Mouse (Mus musculus): ENCODE data around the gene Gbf1.

Gbf1 gene

DNA sequence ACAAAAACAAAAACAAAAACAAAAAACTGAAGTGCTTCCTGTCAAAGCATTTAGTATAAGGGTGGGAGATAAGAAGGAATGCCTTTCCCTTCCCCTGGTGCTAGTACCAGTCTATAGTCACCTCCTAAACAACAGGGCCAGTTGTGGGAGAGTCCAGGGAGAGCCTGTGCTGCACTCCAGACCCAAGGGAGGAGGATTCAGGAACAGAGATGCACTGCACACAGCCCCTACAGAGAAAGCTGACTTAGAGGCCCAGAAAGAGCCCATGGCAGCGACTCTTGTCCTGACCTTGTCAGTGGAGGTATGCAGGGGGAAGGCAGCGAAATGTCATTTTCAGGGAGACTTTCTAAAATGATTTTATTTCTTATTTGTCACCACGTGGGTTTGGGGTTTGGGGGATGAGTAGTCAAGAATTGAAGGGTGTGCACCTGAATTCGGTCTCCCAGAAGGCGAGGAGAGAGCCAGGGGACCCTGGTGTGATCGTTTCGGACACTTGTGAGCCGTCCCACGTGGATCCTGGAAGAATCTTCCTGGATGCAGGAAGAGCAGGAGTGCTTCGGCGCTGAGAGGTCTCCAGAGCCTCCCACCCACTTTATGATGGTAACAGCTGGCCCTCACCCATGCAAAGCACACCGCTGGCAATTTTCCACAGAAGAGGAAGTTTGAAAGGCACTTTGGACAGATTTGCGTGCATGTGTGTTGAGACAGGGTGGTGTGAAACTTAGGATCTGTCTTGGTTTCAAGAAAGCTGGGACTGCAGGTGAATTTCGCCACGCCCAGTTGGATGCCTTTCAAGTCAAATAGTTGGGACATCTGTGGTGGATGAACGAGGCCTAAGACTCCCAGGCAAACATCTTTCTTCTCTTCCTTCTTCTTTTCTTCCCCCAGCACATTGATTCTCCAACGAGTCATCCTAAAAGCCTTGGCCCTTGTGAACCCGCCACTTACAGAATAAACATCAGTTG is 151.2 kb downstream of the Gbf1 start:
- no peak for DNase-seq

DNA sequence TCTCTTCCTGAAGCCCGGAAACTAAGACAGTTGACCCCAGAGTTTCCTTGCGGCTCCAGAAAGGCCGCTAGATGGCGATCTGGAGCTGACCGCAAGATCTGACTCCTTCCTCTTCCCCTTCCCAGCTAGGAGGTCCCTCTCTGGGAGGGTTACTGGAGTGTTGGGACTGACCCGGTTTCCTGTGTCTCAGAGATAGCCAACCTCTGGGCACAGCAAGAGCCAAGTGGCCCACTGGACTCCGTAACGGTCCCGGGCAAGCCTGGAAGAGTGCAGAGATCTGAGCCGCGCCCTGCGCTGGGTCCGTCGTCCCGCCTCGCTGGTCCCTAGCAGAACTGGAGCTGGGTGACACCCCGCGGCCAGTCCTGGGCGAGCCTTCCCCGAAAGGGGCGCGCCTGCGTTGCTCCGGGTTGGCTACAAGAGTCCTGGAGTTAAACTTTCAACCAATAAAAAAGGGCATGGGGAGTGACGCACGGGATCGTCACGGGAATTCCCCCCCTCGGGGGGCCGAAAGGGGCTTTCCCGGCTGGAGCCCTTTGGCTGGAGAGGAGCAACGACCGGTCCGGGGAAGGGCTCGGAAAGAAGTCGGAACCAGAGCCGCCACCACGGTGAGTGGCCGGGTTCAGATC is 152.0 kb downstream of the Gbf1 start, which contains the start of gene Nfkb2:
TSS of gene Nfkb2 (plus strand) at position 105 of the 626 bp plus-strand sequence.
- DNase-seq = peak; percentile 74

DNA sequence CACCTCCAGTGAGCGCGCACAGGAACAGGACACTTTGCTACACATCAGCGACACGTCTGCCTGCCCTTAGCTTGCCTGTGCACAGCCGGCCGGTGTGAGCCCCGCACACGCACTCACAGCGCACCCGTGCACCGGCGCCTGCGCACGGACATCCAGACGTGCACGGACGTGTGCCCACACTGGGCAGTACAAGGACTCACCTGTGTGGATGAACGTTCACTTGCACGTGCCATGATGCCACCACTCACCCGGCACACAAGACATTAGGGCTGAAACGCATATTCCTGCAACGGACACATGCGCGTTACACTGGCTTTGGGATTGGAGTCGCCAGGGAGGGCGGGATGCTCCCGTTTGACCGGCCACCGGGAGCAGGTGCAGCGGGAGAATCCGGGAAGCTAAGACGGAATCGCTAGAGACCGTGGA is 152.6 kb downstream of the Gbf1 start:
- DNase-seq = no peak

DNA sequence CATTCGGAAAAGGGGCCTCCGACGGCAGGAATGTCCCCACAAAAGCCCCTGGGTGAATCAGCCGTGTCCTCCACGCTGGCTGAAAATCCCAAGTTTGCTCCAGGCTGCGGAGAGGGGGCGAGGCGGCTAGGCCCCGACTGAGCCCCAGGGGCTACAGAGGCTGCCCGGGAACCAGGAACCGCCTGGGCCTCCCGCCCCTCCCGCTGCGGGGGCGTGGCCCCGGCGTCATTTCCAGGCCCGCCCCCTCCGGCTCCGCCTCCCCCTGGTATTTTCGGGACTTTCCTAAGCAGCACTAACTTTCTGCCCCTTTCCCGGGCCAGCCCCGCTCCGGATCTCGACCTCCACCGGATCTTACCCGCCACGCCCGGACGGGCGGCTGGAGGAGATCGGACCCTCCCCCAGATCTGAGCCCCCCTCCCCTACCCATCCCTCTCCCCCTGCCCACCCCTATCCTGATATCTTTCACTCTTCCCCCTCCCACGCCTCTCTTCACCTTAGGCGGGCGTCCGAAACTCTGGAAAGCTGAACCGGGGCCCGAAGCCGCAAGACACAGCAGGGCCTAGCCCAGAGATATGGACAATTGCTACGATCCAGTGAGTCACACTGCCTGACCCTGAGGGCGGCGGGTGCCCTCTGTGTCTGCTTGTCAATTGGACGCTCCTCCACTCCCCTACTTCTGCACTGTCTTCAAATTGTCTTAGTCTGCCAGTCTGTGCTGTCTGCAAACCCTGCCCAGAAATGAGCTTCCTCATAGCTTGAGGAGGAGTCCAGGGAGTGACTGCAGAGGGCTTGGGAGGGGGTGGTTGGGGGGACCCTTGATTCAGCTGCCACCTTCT is 153.3 kb downstream of the Gbf1 start:
- DNase-seq = peak; percentile 67

DNA sequence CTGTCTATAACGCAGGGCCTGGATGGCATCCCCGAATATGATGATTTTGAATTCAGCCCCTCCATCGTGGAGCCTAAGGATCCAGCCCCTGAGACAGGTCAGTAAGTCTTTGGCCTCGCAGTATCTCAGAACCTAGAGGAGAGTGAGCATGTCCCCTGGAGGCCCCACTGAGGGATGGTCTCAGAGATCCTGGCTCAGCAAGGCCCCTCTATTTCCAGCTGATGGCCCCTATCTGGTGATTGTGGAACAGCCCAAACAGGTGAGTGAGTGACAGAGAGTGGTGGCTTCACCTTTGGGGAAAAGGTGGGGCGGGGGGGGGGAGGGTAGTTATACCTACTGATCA is 153.9 kb downstream of the Gbf1 start:
- no peak for DNase-seq

DNA sequence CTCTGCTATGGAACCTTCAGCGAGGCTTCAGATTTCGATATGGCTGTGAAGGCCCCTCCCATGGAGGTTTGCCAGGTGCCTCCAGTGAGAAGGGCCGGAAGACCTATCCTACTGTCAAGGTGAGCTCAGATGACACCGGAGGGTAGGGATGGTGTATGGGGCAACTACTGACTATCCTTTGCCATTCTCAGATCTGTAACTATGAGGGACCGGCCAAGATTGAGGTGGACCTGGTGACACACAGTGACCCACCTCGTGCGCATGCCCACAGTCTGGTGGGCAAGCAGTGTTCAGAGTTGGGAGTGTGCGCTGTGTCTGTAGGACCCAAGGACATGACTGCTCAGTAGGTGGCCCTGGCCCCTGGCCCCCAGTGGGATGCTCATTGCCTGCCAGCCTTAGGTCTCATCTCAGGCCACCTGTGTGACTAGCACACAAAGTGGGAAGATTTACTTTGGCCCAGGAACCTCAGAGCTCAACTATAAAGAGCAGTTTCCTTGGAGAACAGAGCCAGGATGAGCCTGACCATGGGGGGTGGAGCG is 154.5 kb downstream of the Gbf1 start:
- no peak for DNase-seq

DNA sequence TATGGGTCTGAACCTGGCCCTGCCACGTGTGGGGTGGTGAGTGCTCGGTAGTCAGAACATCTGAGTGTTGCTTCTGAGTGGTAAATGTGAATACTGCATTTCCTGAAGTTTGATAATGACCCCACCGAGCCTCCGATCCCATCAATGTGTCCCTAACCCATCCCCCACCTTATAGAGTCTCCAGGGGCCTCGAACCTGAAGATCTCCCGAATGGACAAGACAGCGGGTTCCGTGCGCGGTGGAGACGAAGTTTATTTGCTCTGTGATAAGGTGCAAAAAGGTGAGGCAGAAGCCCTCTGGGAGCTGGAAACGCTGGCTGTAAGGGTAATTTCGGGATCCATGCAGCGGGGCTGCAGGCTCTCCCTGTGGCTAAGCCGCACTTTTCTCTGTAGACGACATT is 155.5 kb downstream of the Gbf1 start:
- no peak for DNase-seq

DNA sequence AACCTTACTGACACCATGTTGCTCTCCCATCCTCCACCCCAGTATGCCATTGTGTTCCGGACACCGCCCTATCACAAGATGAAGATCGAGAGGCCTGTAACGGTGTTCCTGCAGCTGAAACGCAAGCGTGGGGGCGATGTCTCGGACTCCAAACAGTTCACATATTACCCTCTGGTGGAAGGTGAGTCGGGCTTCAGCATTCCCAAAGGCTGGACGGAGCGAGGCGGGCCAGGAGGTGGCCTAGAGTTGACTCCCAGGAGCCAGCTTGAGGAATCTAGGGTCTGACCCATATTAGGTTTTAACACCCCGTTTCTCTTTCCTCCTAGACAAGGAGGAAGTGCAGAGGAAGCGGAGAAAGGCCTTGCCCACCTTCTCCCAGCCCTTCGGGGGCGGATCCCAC is 156.0 kb downstream of the Gbf1 start:
- DNase-seq = no peak

DNA sequence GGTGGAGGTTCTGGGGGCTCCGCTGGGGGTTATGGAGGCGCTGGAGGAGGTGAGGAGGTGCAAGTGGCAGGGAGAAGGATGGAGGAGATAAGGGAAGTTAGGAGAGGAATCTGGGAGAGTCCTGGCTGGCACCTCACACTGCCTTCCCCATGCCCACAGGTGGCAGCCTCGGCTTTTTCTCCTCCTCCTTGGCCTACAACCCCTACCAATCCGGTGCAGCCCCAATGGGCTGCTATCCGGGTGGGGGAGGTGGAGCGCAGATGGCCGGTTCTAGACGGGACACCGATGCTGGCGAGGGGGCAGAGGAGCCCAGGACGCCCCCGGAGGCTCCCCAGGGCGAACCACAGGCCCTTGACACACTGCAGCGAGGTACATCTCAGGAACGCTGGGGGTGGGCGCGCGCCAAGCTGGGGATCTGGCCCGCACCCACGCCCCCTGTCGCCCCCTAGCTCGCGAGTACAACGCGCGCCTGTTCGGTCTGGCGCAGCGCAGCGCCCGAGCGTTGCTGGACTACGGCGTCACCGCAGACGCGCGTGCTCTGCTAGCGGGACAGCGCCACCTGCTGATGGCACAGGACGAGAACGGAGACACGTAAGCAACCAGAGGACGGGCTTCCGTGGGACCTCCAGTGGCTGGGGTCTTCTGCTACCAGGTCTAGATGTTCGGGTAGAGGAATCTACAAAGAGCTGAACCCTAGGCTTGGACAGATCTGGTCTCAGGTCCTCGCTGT is 156.6 kb downstream of the Gbf1 start:
- DNase-seq = peak; percentile 98

DNA sequence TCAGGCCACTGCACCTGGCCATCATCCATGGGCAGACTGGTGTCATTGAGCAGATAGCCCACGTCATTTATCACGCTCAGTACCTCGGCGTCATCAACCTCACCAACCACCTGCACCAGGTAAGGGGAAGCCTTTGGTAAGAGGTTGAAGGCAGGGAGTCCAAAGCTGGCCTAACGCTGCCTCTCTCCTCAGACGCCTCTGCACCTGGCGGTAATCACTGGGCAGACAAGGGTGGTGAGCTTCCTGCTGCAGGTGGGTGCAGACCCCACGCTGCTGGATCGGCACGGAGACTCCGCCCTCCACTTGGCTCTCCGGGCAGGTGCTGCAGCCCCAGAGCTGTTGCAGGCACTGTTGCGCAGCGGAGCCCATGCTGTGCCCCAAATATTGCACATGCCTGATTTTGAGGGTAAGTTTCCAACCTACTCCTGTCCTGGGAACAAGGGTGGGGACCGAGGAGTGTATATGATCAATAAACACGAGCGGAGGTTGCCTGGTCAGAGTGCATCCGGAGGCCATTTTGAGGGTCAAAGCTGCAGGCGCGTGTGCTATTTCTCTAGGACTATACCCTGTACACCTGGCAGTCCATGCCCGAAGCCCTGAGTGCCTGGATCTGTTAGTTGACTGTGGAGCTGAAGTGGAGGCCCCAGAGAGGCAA is 157.5 kb downstream of the Gbf1 start:
- DNase-seq = no peak

DNA sequence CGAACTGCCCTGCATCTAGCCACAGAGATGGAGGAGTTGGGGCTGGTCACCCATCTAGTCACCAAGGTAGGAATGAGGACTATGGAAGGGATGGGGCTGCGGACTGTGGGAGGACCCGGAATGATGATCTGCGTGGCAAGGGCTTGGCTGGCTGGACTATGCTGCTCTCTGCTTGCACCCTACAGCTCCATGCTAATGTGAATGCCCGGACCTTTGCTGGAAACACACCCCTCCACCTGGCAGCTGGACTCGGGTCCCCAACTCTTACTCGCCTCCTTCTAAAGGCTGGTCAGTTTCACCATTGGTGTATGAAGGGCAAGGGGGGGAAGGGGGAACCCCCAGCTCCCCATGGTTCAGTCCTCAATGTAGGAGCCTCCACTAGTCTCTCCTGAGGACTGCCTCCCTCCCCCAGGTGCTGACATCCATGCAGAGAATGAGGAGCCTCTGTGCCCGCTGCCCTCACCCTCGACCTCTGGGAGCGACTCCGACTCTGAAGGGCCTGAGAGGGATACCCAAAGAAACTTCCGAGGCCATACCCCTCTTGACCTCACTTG is 158.1 kb downstream of the Gbf1 start:
- no peak for DNase-seq

DNA sequence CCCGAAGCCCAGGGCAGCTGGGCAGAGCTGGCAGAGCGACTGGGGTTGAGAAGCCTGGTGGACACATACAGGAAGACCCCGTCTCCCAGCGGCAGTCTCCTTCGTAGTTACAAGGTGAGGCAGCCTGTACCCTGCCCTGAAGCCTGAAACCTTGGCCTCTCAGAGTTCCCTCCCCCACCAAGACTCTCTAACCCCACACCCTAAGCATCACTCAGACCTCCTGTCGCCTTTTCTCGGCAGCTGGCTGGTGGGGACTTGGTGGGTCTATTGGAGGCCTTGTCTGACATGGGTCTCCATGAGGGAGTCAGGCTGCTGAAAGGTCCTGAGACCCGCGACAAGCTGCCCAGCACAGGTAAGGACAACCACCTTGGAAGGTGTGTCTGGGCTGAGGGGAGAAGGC is 159.0 kb downstream of the Gbf1 start:
- no peak for DNase-seq

DNA sequence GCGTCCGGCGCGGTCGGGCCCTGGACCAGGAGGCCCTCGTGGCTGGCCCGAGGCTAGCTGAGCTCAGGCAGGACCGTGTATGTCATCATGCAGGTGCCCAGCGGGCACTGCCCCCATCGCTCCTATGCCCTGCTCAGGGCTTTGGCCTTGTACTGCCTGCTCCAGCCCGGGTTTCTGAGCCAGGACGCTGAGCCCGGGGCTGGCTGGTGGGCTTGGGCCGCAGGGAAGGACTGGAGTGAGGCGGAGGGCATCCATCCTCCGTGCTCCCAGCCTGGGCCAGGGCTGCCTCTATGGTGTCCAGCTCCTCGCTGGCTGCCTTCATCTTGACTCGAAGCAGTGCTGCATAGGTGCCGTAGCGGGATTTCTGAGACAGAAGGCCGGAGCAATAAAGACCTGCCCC is 160.3 kb downstream of the Gbf1 start:
- no peak for DNase-seq

DNA sequence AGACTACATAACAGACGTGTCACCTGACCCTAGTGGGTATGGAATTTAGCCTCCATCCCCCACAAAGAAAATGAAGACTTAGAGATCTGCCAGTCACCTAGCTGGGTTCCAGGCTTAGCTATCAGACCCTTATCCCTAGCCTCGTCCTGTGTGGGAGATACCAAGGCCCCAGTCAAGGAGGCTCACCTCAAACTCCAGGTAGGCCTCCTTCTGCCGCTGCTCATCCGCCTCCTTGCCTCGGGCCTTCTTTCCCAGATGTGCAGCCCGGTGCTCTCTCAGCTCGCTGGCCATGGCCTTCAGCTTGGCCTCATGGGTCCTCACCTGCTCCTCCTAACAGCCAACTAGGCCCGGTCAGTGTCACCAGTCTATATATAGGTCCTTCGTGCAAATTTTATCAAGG is 160.8 kb downstream of the Gbf1 start:
- no peak for DNase-seq

DNA sequence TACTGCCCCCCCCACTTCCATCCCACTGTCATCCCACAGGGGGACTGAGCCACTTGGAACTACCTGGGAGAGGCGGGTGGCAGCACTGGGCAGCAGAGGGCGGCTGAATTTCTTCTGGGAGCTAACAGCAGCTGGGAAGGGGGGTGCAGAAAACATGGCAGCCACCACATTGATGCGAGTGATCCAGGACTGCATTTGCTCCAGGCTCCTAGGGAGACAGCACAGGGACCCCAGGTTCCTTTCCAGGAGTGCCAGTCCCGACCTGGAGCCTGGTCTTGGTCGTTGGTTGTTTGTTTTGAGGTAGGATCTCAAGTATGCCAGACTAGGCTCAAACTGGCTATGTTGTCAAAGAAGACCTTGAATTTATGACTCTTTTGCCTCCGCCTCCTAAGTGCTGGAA is 161.3 kb downstream of the Gbf1 start:
- DNase-seq = no peak

DNA sequence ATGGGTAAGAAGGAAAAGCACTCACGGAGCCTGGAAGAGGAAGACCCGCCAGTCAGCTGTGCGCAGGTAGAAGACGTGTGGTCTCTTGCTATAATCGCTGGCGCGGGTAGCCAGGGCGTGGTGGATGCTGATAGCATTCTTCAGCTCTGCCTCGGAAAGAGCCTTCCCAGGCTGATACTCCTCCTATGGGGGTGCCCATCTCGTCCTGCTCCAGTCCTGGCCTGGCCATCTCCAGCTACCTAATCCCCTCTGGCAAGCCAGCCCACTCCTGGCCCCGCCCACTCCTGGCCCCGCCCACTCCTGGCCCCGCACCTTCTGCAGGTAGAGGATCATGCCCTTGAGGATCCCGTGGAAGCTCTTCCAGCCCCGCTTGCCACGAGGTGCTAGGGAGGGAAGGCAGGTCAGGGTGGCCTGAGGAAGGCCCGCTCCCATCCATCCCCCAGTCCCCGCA is 161.9 kb downstream of the Gbf1 start:
- peak; percentile 10 for DNase-seq

DNA sequence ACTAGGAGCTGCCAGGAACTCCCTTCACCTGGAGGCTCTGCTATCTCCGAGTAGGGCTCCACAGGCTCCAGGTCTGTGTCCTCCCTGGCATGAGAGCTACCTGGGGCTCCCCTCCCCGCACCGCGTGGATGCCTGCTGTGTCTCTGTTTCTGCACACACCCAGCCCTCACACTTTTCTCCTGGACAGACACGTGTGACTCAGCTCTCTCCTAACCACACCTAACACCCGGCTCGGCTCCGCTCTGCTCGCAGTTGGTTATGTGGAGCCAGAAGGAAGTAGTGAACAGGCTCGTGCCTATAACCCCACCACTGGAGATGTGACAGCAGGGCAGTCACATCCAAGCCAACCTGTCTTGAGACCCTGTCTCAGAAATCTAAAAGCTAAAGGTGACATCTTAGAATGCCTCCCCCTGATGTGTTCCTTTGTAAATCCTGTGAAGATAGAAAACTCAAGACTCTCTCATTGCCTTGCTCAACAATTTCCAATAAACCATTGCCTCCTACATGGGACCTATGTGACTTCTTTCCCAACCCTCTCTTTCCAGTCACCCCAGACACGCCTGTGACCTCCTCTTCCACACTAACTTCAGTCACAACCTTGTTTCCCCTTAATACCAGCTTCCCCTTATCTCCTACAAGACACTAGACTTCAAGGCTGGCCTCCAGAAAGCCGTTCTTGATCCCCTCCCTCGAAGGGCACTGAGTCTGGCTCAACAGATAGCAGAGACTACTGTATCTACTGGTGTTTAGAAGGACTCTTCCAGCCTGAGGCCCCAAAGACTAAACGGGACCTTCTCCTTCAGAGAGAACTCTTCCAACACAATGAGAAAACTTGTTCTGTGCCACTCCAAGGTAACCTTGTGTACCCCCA is 162.8 kb downstream of the Gbf1 start:
- no peak for DNase-seq

DNA sequence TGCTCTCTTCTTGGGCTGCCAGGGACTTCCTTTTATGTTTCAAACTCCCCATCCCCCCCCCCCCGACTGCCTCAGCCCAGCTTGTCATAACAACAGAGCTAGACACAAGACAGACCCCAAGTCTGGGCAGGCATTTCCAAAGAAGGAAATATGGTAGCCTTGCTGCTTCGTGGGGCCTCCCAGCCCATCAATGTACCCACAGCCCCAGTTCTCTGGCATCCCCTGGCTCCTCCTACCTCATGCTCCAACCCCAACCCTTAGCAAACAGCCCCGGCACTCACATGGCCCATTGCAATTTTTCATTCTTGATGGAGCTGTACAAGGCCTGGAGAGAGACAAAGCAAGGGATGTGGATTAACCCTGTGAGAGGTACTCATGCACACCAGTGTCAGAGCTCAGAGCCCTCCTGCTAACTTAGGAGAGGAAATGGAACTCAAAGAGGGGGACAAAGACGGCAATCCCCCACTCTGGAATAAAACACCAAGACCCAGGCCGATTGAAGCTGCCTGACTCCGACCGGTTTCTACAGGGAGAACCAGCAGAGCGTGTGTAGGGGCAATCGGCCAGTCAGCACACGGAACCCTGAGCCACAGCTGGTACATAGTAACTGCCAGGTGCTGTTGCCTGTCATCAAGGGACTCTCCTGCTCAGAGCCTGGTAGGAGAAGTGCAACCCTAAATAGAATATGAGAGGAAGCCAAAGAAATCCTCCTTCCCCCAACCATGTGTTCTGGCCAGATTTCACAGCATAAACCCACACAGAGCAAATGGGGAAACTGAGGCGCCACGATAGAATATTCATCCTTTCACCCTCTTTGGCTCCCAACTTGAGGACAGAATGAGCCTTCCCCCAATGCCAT is 163.7 kb downstream of the Gbf1 start:
- no peak for DNase-seq

DNA sequence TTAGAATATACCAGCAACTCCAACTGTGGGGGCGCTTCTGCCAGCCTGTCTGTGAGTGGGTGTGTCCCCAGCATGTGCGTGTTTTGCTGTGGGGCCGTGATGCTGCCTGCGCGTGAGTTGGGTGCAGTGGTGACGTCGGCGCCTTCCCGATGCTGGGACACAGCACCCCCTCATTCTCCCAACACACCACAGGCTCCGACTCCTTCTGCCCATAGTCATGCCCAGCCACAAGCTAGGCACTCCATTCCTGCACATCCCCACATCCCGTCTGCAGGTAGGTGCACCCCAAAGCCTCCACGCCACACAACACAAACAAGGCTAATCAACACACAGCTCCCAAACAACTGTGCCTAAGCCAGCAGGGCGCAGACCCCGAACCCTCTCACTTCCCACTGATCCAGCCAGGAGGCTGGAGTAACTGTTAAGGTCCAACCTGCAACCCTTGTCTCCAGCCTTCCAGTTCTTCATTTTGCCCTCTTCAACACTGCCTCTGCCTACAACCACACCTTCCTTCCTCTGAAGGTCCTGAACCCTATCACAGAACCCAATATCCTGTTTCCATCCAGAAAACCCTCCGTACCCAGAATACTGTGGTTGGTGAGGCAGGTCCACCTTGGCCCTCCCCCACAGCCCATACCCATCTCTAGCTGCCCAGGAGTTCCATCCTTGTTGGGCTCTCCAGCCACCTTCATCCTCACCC is 164.7 kb downstream of the Gbf1 start:
- DNase-seq = peak; percentile 49
